Mouse (Mus musculus) lung, postnatal 0 days (tissue): ENCODE measurements around the gene Asns.

ENCODE experiments used
- CTCF ChIP-seq: IDR thresholded peaks from 2 replicates; pipeline ENCODE4 v1.5.1; 2016; ENCODE audit warnings: antibody characterized with exemption, mild to moderate bottlenecking
- EP300 ChIP-seq: IDR thresholded peaks from 2 replicates; pipeline ENCODE4 v1.6.1; 2016; ENCODE audit warnings: antibody characterized with exemption, mild to moderate bottlenecking, control low read depth

- TF ChIP-seq CTCF = no peak
- TF ChIP-seq EP300 = no peak
Measured at GRCm38 (mm10) chr6:7714230-7714629, 21.2 kb upstream of the Asns start.
